Mouse (Mus musculus): Measurements from ENCODE around the gene Vmn2r20. TPM values are rescaled to one million over a fixed set of nuclear protein-coding genes. Genes with fewer than 3 reads are reported as not detected.
"Not testable (repeated sequence)": the region's sequence is repeated elsewhere in the genome, so short reads cannot be mapped to it uniquely, and the experiment has no call there.

Gene Vmn2r20
- not detected in 2 replicates for polyA plus RNA-seq (2016; fragmentation: Nextera tagmentation; extraction: Ambion mirVana)

- H3K4me3 ChIP-seq, result not testable (repeated sequence)
- no CpG with 5 or more reads among the region's 4 CpGs for WGBS
Measured at GRCm38 (mm10) chr6:123418016-123418415, at the start of gene Vmn2r20. Vmn2r20 (minus strand) TSS chr6:123418116.

GRCm38 (mm10) chr6:123424413-123424812, 6.5 kb upstream of the Vmn2r20 start:
- H3K27ac ChIP-seq (replicated peaks), result not testable (repeated sequence)

More at GRCm38 (mm10) chr6:123418016-123418415, at the start of gene Vmn2r20:
- H3K27ac ChIP-seq (replicated peaks); H3K27me3 ChIP-seq (ENCODE audit: low read depth, poor library complexity, severe bottlenecking); DNase-seq (ENCODE audit: low spot score); H3K4me1 ChIP-seq; H3K9me3 ChIP-seq (replicated peaks); H3K36me3 ChIP-seq: not testable (repeated sequence)

GRCm38 (mm10) chr6:123406918-123407665, 10.8 kb downstream of the Vmn2r20 start:
- not testable (repeated sequence) for H3K4me1 ChIP-seq; H3K9me3 ChIP-seq (replicated peaks); H3K36me3 ChIP-seq; H3K4me3 ChIP-seq; H3K27me3 ChIP-seq (ENCODE audit: low read depth, poor library complexity, severe bottlenecking); H3K27ac ChIP-seq (replicated peaks); DNase-seq (ENCODE audit: low spot score)
- no CpG with 5 or more reads among the region's 8 CpGs for WGBS

More at GRCm38 (mm10) chr6:123424413-123424812, 6.5 kb upstream of the Vmn2r20 start:
- H3K36me3 ChIP-seq; H3K27me3 ChIP-seq (ENCODE audit: low read depth, poor library complexity, severe bottlenecking); H3K4me3 ChIP-seq; DNase-seq (ENCODE audit: low spot score); H3K4me1 ChIP-seq; H3K9me3 ChIP-seq (replicated peaks): not testable (repeated sequence)
- WGBS, result no CpG with 5 or more reads among the region's 1 CpGs

- H3K4me1 ChIP-seq; H3K27ac ChIP-seq (replicated peaks); H3K9me3 ChIP-seq (replicated peaks); H3K36me3 ChIP-seq; H3K27me3 ChIP-seq (ENCODE audit: low read depth, poor library complexity, severe bottlenecking); DNase-seq (ENCODE audit: low spot score); H3K4me3 ChIP-seq: not testable (repeated sequence)
Measured at GRCm38 (mm10) chr6:123388824-123389223, 29.1 kb downstream of the Vmn2r20 start.

- Histone ChIP-seq H3K4me1 (no peaks in the 10 kb centered on the region), H3K9me3 (replicated peaks) (no peaks in the 10 kb centered on the region), H3K4me3 (no peak overlapping the region), H3K36me3 (no peaks in the 10 kb centered on the region), H3K27me3 (ENCODE audit: low read depth, poor library complexity, severe bottlenecking) (no peaks in the 10 kb centered on the region), H3K27ac (replicated peaks) (no peak overlapping the region)
- 89% methylated on average over 1 of the region's 1 CpGs for WGBS
- no peak for DNase-seq (ENCODE audit: low spot score)
Measured at GRCm38 (mm10) chr6:123346141-123346540, 71.8 kb downstream of the Vmn2r20 start.

- no peak for DNase-seq (ENCODE audit: low spot score)
- no peak overlapping the region for H3K4me3 ChIP-seq
- no peaks in the 10 kb centered on the region for H3K27me3 ChIP-seq (ENCODE audit: low read depth, poor library complexity, severe bottlenecking)
- no peaks in the 10 kb centered on the region for H3K36me3 ChIP-seq
- H3K27ac ChIP-seq (replicated peaks), result no peak overlapping the region
- no peaks in the 10 kb centered on the region for H3K9me3 ChIP-seq (replicated peaks)
- H3K4me1 ChIP-seq, result no peaks in the 10 kb centered on the region
Measured at GRCm38 (mm10) chr6:123340093-123340492, 77.8 kb downstream of the Vmn2r20 start.

- Histone ChIP-seq H3K4me3 (no peak overlapping the region), H3K9me3 (replicated peaks) (no peaks in the 10 kb centered on the region), H3K27ac (replicated peaks) (no peak overlapping the region), H3K36me3 (no peaks in the 10 kb centered on the region), H3K27me3 (ENCODE audit: low read depth, poor library complexity, severe bottlenecking) (no peaks in the 10 kb centered on the region), H3K4me1 (no peaks in the 10 kb centered on the region)
- WGBS, result 50% methylated on average over 2 of the region's 2 CpGs
- DNase-seq (ENCODE audit: low spot score), result no peak
Measured at GRCm38 (mm10) chr6:123332503-123332902, 85.4 kb downstream of the Vmn2r20 start.

Other genes starting within 250 kb of the Vmn2r20 start
- gene Clec4b2, start 245.2 kb downstream of the Vmn2r20 start, polyA plus RNA-seq (2016; fragmentation: Nextera tagmentation; extraction: Ambion mirVana), result not detected in 2 replicates
- gene Clec4n, start 188.3 kb downstream of the Vmn2r20 start, polyA plus RNA-seq (2016; fragmentation: Nextera tagmentation; extraction: Ambion mirVana), result 0.30 TPM in 1 of 2 replicates, not detected in the other
- gene Clec4d, start 156.0 kb downstream of the Vmn2r20 start, polyA plus RNA-seq (2016; fragmentation: Nextera tagmentation; extraction: Ambion mirVana), result not detected in 2 replicates
- gene Clec4e, start 128.2 kb downstream of the Vmn2r20 start, polyA plus RNA-seq (2016; fragmentation: Nextera tagmentation; extraction: Ambion mirVana), result 0.02 TPM in 1 of 2 replicates, not detected in the other
- not detected in 2 replicates for gene Vmn2r19, start 109.8 kb downstream of the Vmn2r20 start, polyA plus RNA-seq (2016; fragmentation: Nextera tagmentation; extraction: Ambion mirVana)
- not detected in 2 replicates for gene Vmn2r21, start 115.3 kb upstream of the Vmn2r20 start, polyA plus RNA-seq (2016; fragmentation: Nextera tagmentation; extraction: Ambion mirVana)
- gene Vmn2r22, start 232.6 kb upstream of the Vmn2r20 start, polyA plus RNA-seq (2016; fragmentation: Nextera tagmentation; extraction: Ambion mirVana), result not detected in 2 replicates